Mouse (Mus musculus) hindlimb bud, embryonic 11.5 days (tissue): ENCODE results near the gene Rnf41.

Experiments used
- DNase-seq: peaks from one replicate; pipeline ENCODE4 v3.0.0-alpha.2; 2012; ENCODE audit warnings: low read depth, low spot score; ENCODE audit errors: extremely low spot score

Rnf41 gene

GRCm38 (mm10) chr10:128382482-128382881 lies 29.0 kb upstream of the Rnf41 start:
- DNase-seq, result no peak

GRCm38 (mm10) chr10:128385902-128386301 lies 25.6 kb upstream of the Rnf41 start:
- DNase-seq, result no peak

- DNase-seq, result no peak
Observed at GRCm38 (mm10) chr10:128388941-128389340, 22.5 kb upstream of the Rnf41 start.

- DNase-seq, result no peak
Observed at GRCm38 (mm10) chr10:128389570-128389969, 21.9 kb upstream of the Rnf41 start.

GRCm38 (mm10) chr10:128390366-128390765 lies 21.1 kb upstream of the Rnf41 start:
- no peak for DNase-seq

- DNase-seq, result no peak
Observed at GRCm38 (mm10) chr10:128391850-128392249, 19.6 kb upstream of the Rnf41 start.

GRCm38 (mm10) chr10:128396017-128396673 lies 15.3 kb upstream of the Rnf41 start:
- DNase-seq, result no peak

GRCm38 (mm10) chr10:128396716-128397264 lies 14.7 kb upstream of the Rnf41 start:
- no peak for DNase-seq

- no peak for DNase-seq
Observed at GRCm38 (mm10) chr10:128397466-128397865, 14.0 kb upstream of the Rnf41 start.

GRCm38 (mm10) chr10:128400338-128400737 lies 11.1 kb upstream of the Rnf41 start:
- no peak for DNase-seq

GRCm38 (mm10) chr10:128401056-128401455 lies 10.4 kb upstream of the Rnf41 start, which contains the start of gene Slc39a5:
Gene Slc39a5, minus strand, starts transcription at chr10:128401229.
- no peak for DNase-seq

- DNase-seq, result no peak
Observed at GRCm38 (mm10) chr10:128401638-128402037, 9.8 kb upstream of the Rnf41 start.

- DNase-seq, result no peak
Observed at GRCm38 (mm10) chr10:128403931-128404330, 7.5 kb upstream of the Rnf41 start.

- DNase-seq, result no peak
Observed at GRCm38 (mm10) chr10:128408591-128409535, 2.6 kb upstream of the Rnf41 start.

GRCm38 (mm10) chr10:128409692-128410559 lies 1.5 kb upstream of the Rnf41 start:
- DNase-seq, result peak; percentile 93

- no peak for DNase-seq
Observed at GRCm38 (mm10) chr10:128410560-128410845, 954 bp upstream of the Rnf41 start.

GRCm38 (mm10) chr10:128412055-128412381 lies 561 bp downstream of the Rnf41 start:
- DNase-seq, result no peak

GRCm38 (mm10) chr10:128412558-128412957 lies 1.1 kb downstream of the Rnf41 start:
- no peak for DNase-seq

- no peak for DNase-seq
Observed at GRCm38 (mm10) chr10:128413076-128413475, 1.6 kb downstream of the Rnf41 start.

GRCm38 (mm10) chr10:128414848-128415247 lies 3.4 kb downstream of the Rnf41 start:
- no peak for DNase-seq

GRCm38 (mm10) chr10:128422426-128422825 lies 11.0 kb downstream of the Rnf41 start:
- no peak for DNase-seq
